In the genomic region with DNA sequence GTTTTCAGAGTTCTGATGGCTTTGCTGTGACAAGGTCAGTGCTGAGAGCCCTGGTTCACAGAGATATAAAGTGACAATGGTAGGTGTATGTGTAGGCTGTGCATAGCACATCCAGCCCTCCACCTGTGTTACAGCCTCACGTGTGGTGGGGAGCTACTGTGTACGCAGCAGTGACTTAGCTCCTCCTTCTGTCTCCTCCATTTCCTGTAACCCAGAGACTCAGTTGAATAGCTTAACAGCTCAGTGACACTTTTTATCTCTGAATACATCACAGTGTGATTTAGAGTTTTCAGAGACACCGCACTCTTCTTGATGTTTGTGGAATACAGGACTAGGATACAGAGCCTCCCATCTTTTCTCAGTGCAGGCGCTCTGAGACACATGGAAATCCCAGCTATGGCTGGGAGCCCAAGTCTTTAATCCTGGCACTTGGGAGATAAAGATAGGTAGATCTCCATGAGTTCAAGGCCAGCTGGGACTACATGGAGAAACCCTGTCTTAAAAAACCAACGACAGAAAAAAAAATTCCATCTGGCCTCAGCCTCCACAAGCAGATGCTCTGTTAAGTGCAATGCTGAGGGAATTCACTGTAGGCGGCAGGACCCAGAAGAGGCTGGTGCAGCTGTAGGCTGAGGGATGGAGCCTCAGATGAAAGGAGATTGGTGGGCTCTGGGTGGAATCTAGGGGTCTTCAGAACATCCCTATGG, we compare ENCODE assay signal across 15 mouse cellular contexts. TPM values are rescaled to one million over a fixed set of nuclear protein-coding genes. Genes with fewer than 3 reads are reported as not detected.
DNase-seq lines count a peak whose midpoint lies in the region; ATAC-seq lines count a peak whose summit lies in the region.
"Had no signal": no experiment of that assay in that cellular context is flagged by ENCODE, and none has a peak within 500 bp of the region (broad histone marks: within the 10 kb centered on the region; RNA-seq: fewer than 3 reads in every experiment).

No protein-coding gene starts in this region.

- ATAC-seq in activated CD4-positive, CD25-positive, alpha-beta regulatory T cell, adult 4 months: peak; percentile 85
- ATAC-seq: forebrain, embryonic 14.5 days; lung, postnatal 0 days had no signal

- DNase-seq in CD4-positive helper T cell, adult 2 months (ENCODE audit: low read depth, low spot score): peak; percentile 78
- DNase-seq in layer of hippocampus, postnatal 36 days: peak; percentile 59 to 62
- peak; percentile 71 for DNase-seq in right cerebral cortex, postnatal 25 days
- no peak for DNase-seq in gastrocnemius, postnatal 4 days (ENCODE audit: low spot score in 2 of 2)
- DNase-seq in cerebellum, postnatal 14 days: no peak
- no peak for DNase-seq in adrenal gland, postnatal 4 days (ENCODE audit: low spot score in 2 of 2)
- DNase-seq: adrenal gland, postnatal 25 days; cerebellum, adult 18-20 months; kidney, postnatal 36 days had no signal

RNA-seq across cellular contexts. Expression of a gene that starts 6.2 kb away (rescaled TPM):
- polyA plus RNA-seq in activated CD4-positive, CD25-positive, alpha-beta regulatory T cell, adult 4 months (2017; shearing (Covaris generic)): 10 to 100 TPM; 49.9 to 59.3 TPM
- total RNA-seq in layer of hippocampus, postnatal 36 days (2021): 10 to 100 TPM; 10.9 to 11.2 TPM
- total RNA-seq in gastrocnemius, postnatal 4 days (2021): 1 to 10 TPM; 2.1 to 3.4 TPM
- 1 to 10 TPM; 7.6 to 8.5 TPM for total RNA-seq in adrenal gland, postnatal 4 days (2021)

RNA-seq across cellular contexts. Expression of a gene that starts 10.0 kb away (rescaled TPM):
- 100 to 1,000 TPM; 287 to 293 TPM for polyA plus RNA-seq in activated CD4-positive, CD25-positive, alpha-beta regulatory T cell, adult 4 months (2017; shearing (Covaris generic))
- total RNA-seq in layer of hippocampus, postnatal 36 days (2021): 10 to 100 TPM; 62.5 to 67.8 TPM
- 10 to 100 TPM; 20.1 to 23.0 TPM for total RNA-seq in gastrocnemius, postnatal 4 days (2021)
- total RNA-seq in adrenal gland, postnatal 4 days (2021): 100 to 1,000 TPM in 1 of 2 experiments, 10 to 100 TPM in 1; 91.6 to 113 TPM

RNA-seq across cellular contexts. Expression of a gene that starts 19.4 kb away (rescaled TPM):
- 1 to 10 TPM; 2.9 to 3.1 TPM for polyA plus RNA-seq in activated CD4-positive, CD25-positive, alpha-beta regulatory T cell, adult 4 months (2017; shearing (Covaris generic))
- not detected for total RNA-seq in layer of hippocampus, postnatal 36 days (2021)
- not detected for total RNA-seq in gastrocnemius, postnatal 4 days (2021)
- total RNA-seq in adrenal gland, postnatal 4 days (2021): 1 to 10 TPM in 1 of 2 experiments, under 1 TPM in 1; 0.51 to 3.6 TPM
- total RNA-seq: adrenal gland, postnatal 25 days; granulocyte monocyte progenitor cell, adult 5-6 weeks had no signal
- polyA plus RNA-seq: embryonic facial prominence, embryonic 11.5 days; forebrain, embryonic 14.5 days had no signal

RNA-seq across cellular contexts. Expression of a gene that starts 32.5 kb away (rescaled TPM):
- polyA plus RNA-seq in activated CD4-positive, CD25-positive, alpha-beta regulatory T cell, adult 4 months (2017; shearing (Covaris generic)): 100 to 1,000 TPM; 506 to 510 TPM
- total RNA-seq in layer of hippocampus, postnatal 36 days (2021): 100 to 1,000 TPM; 138 to 161 TPM
- total RNA-seq in gastrocnemius, postnatal 4 days (2021): 100 to 1,000 TPM; 251 to 285 TPM
- 100 to 1,000 TPM; 149 to 164 TPM for total RNA-seq in adrenal gland, postnatal 4 days (2021)

RNA-seq across cellular contexts. Expression of a gene that starts 41.4 kb away (rescaled TPM):
- not detected for polyA plus RNA-seq in activated CD4-positive, CD25-positive, alpha-beta regulatory T cell, adult 4 months (2017; shearing (Covaris generic))
- not detected for total RNA-seq in layer of hippocampus, postnatal 36 days (2021)
- total RNA-seq in gastrocnemius, postnatal 4 days (2021): not detected
- not detected for total RNA-seq in adrenal gland, postnatal 4 days (2021)
- total RNA-seq: granulocyte monocyte progenitor cell, adult 5-6 weeks had no signal
- polyA plus RNA-seq: embryonic facial prominence, embryonic 11.5 days; forebrain, embryonic 14.5 days; lung, postnatal 0 days; neural tube, embryonic 12.5 days had no signal

Comparison
In these comparisons a context has a peak if more than half of its experiments do, and no peak if none do; other contexts are left out.
1. DNase-seq: peak in CD4-positive helper T cell, adult 2 months (single experiment), layer of hippocampus, postnatal 36 days (2 of 2) and right cerebral cortex, postnatal 25 days (single experiment); none in gastrocnemius, postnatal 4 days (0 of 2), cerebellum, postnatal 14 days (0 of 2) and adrenal gland, postnatal 4 days (0 of 2).